Mouse (Mus musculus): ENCODE results near the gene Akap8l.

Akap8l gene

GRCm38 (mm10) chr17:32358192-32358942, 8.0 kb upstream of the Akap8l start:
- no peak for ATAC-seq (ENCODE audit: insufficient number of reproducible peaks, low FRiP score, low TSS enrichment)

GRCm38 (mm10) chr17:32356766-32357760, 6.7 kb upstream of the Akap8l start:
- ATAC-seq (ENCODE audit: insufficient number of reproducible peaks, low FRiP score, low TSS enrichment): no peak

- ATAC-seq (ENCODE audit: insufficient number of reproducible peaks, low FRiP score, low TSS enrichment): no peak
Measured at GRCm38 (mm10) chr17:32356281-32356680, 5.9 kb upstream of the Akap8l start.

GRCm38 (mm10) chr17:32355031-32355430, 4.6 kb upstream of the Akap8l start:
- no peak for ATAC-seq (ENCODE audit: insufficient number of reproducible peaks, low FRiP score, low TSS enrichment)

GRCm38 (mm10) chr17:32354211-32354610, 3.8 kb upstream of the Akap8l start:
- ATAC-seq (ENCODE audit: insufficient number of reproducible peaks, low FRiP score, low TSS enrichment): no peak

GRCm38 (mm10) chr17:32353696-32354095, 3.3 kb upstream of the Akap8l start:
- ATAC-seq (ENCODE audit: insufficient number of reproducible peaks, low FRiP score, low TSS enrichment): no peak

GRCm38 (mm10) chr17:32351726-32352125, 1.3 kb upstream of the Akap8l start:
- ATAC-seq (ENCODE audit: insufficient number of reproducible peaks, low FRiP score, low TSS enrichment): no peak

- ATAC-seq (ENCODE audit: insufficient number of reproducible peaks, low FRiP score, low TSS enrichment): no peak
Measured at GRCm38 (mm10) chr17:32351269-32351668, 862 bp upstream of the Akap8l start.

GRCm38 (mm10) chr17:32349851-32350381, 491 bp downstream of the Akap8l start:
- ATAC-seq (ENCODE audit: insufficient number of reproducible peaks, low FRiP score, low TSS enrichment): no peak

GRCm38 (mm10) chr17:32349037-32349732, 1.2 kb downstream of the Akap8l start:
- ATAC-seq (ENCODE audit: insufficient number of reproducible peaks, low FRiP score, low TSS enrichment): no peak

- no peak for ATAC-seq (ENCODE audit: insufficient number of reproducible peaks, low FRiP score, low TSS enrichment)
Measured at GRCm38 (mm10) chr17:32348406-32348805, 2.0 kb downstream of the Akap8l start.

GRCm38 (mm10) chr17:32341102-32341501, 9.3 kb downstream of the Akap8l start:
- no peak for ATAC-seq (ENCODE audit: insufficient number of reproducible peaks, low FRiP score, low TSS enrichment)

GRCm38 (mm10) chr17:32340110-32340509, 10.3 kb downstream of the Akap8l start:
- ATAC-seq (ENCODE audit: insufficient number of reproducible peaks, low FRiP score, low TSS enrichment): no peak

- no peak for ATAC-seq (ENCODE audit: insufficient number of reproducible peaks, low FRiP score, low TSS enrichment)
Measured at GRCm38 (mm10) chr17:32335869-32336268, 14.5 kb downstream of the Akap8l start.

- no peak for ATAC-seq (ENCODE audit: insufficient number of reproducible peaks, low FRiP score, low TSS enrichment)
Measured at GRCm38 (mm10) chr17:32334921-32335320, 15.5 kb downstream of the Akap8l start.

- ATAC-seq (ENCODE audit: insufficient number of reproducible peaks, low FRiP score, low TSS enrichment): no peak
Measured at GRCm38 (mm10) chr17:32333675-32334303, 16.6 kb downstream of the Akap8l start.

- ATAC-seq (ENCODE audit: insufficient number of reproducible peaks, low FRiP score, low TSS enrichment): no peak
Measured at GRCm38 (mm10) chr17:32327501-32327900, 22.9 kb downstream of the Akap8l start.

GRCm38 (mm10) chr17:32322809-32323208, 27.6 kb downstream of the Akap8l start:
- no peak for ATAC-seq (ENCODE audit: insufficient number of reproducible peaks, low FRiP score, low TSS enrichment)

GRCm38 (mm10) chr17:32321836-32322235, 28.6 kb downstream of the Akap8l start:
- ATAC-seq (ENCODE audit: insufficient number of reproducible peaks, low FRiP score, low TSS enrichment): no peak

GRCm38 (mm10) chr17:32321390-32321734, 29.0 kb downstream of the Akap8l start:
- ATAC-seq (ENCODE audit: insufficient number of reproducible peaks, low FRiP score, low TSS enrichment): peak; percentile 60; the same call in 1 of the 2 replicates

All from cerebellum, adult (tissue).